In genomic region chr17:86464197-86464596, GRCm38 (mm10) we compare ENCODE assay signal across 1 mouse cellular context.
TF ChIP-seq lines count a peak whose summit lies in the region.

No protein-coding gene starts in this region.

TF ChIP-seq in CH12.LX, 34 proteins besides CTCF, POLR2A, EP300 and RAD21 (continued from another document):
- TF ChIP-seq ETS1 (conservative IDR thresholded peaks at IDR 0.05; ENCODE audit: low read depth, low read length) (no peak), ZMIZ1 (IDR thresholded peaks at IDR 0.05; ENCODE audit: low read depth, low read length) (no peak), GABPA (IDR thresholded peaks at IDR 0.05; ENCODE audit: insufficient replicate concordance, low read depth, low read length) (no peak), USF1 (IDR thresholded peaks at IDR 0.05; ENCODE audit: low read depth, low read length) (no peak), ZC3H11A (IDR thresholded peaks at IDR 0.05; ENCODE audit: low read depth, low read length) (no peak), MXI1 (IDR thresholded peaks at IDR 0.05; ENCODE audit: low read depth, low read length) (no peak), ZNF384 (IDR thresholded peaks at IDR 0.05; ENCODE audit: low read depth, low read length) (no peak), USF2 (conservative IDR thresholded peaks at IDR 0.05; ENCODE audit: low read depth, low read length) (no peak), SMC3 (IDR thresholded peaks at IDR 0.05; ENCODE audit: low read depth, low read length) (no peak), TBP (conservative IDR thresholded peaks at IDR 0.05; ENCODE audit: low read depth, low read length) (no peak), SIN3A (IDR thresholded peaks at IDR 0.05; ENCODE audit: low read length) (no peak)
